Comparison of ENCODE assay signal across 8 mouse cellular contexts in genomic region chr13:109903764-109904510, GRCm38 (mm10).
DNase-seq lines count a peak whose midpoint lies in the region; ATAC-seq and TF ChIP-seq lines count a peak whose summit lies in the region.

No protein-coding gene starts in this region.

- no peak overlapping the region for H3K27ac ChIP-seq in ES-E14 (ENCODE audit: insufficient read depth, low read depth, low read length, poor library complexity, severe bottlenecking)
- no peak overlapping the region for H3K27ac ChIP-seq in hindbrain, embryonic 11.5 days (ENCODE audit: low read depth, low read length)
- H3K27ac ChIP-seq in midbrain, embryonic 12.5 days (replicated peaks), result no peak overlapping the region

- H3K9ac ChIP-seq in ES-E14 (ENCODE audit: insufficient read depth, low read depth, low read length, poor library complexity, severe bottlenecking), result peak overlapping the region; percentile 77; the same call in 1 of the 2 replicates
- H3K9ac ChIP-seq in hindbrain, embryonic 11.5 days (ENCODE audit: low read depth, low read length), result 0 out of 2 replicates have a peak overlapping the region, but pooled peaks have one; percentile 84
- peak overlapping the region; percentile 77 for H3K9ac ChIP-seq in midbrain, embryonic 12.5 days (replicated peaks)

- H3K9me3 ChIP-seq in ES-E14 (ENCODE audit: control insufficient read depth, insufficient read depth, low read depth, low read length), result no peaks in the 10 kb centered on the region
- H3K9me3 ChIP-seq in hindbrain, embryonic 11.5 days (ENCODE audit: control insufficient read depth, low read length), result no peaks in the 10 kb centered on the region
- no peaks in the 10 kb centered on the region for H3K9me3 ChIP-seq in midbrain, embryonic 12.5 days

- 45% methylated on average over 14 of the region's 14 CpGs for WGBS in hindbrain, embryonic 11.5 days
- 43% methylated on average over 14 of the region's 14 CpGs for WGBS in midbrain, embryonic 12.5 days

- peak overlapping the region; percentile 94 for H3K4me2 ChIP-seq in hindbrain, embryonic 11.5 days (replicated peaks; ENCODE audit: low read depth, low read length)
- peak overlapping the region; percentile 96 for H3K4me2 ChIP-seq in midbrain, embryonic 12.5 days (replicated peaks)

- no peaks in the 10 kb centered on the region for H3K27me3 ChIP-seq in hindbrain, embryonic 11.5 days (ENCODE audit: control insufficient read depth, insufficient read depth, low read length)
- peaks cover 16% of the 10 kb centered on the region for H3K27me3 ChIP-seq in midbrain, embryonic 12.5 days

- in situ Hi-C loops in ES-E14 (cut with MboI; ENCODE audit: low sequenced_read_pairs in 2 of 2, unreplicated experiment in 2 of 2), result loop anchor here in 1 of 2 experiments (25.0 kb wide), 1 partner anchor 292 kb away; no protein-coding TSS in a partner anchor

- peak; percentile 7 for ATAC-seq in CD4-positive, CD25-positive, alpha-beta regulatory T cell, adult 4 months
- ATAC-seq in hindbrain, embryonic 11.5 days (ENCODE audit: low FRiP score), result no peak; the same call in 1 of the 2 replicates
- no peak for ATAC-seq in midbrain, embryonic 12.5 days (ENCODE audit: low FRiP score, low read depth)

- peak overlapping the region; percentile 82 for H3K4me3 ChIP-seq in ES-E14 (ENCODE audit: insufficient read depth in 1 of 2, low read depth in 1 of 2, low read length in 2 of 2, poor library complexity in 1 of 2, severe bottlenecking in 1 of 2)
- peak overlapping the region; percentile 79 for H3K4me3 ChIP-seq in hindbrain, embryonic 11.5 days (ENCODE audit: low read depth, low read length)
- H3K4me3 ChIP-seq in midbrain, embryonic 12.5 days, result peak overlapping the region; percentile 79

- DNase-seq in ES-E14 (ENCODE audit: low read depth, low spot score), result no peak
- DNase-seq in hindbrain, embryonic 11.5 days (ENCODE audit: low spot score), result no peak
- no peak for DNase-seq in ovary, postnatal 14 days (ENCODE audit: low spot score)
- no peak for DNase-seq in adrenal gland, adult (ENCODE audit: inconsistent age in 2 of 2, low spot score in 1 of 2)
- no peak for DNase-seq in kidney, postnatal 10 days
- no peak for DNase-seq in layer of hippocampus, postnatal 10 days (ENCODE audit: low spot score in 2 of 2)

- H3K36me3 ChIP-seq in ES-E14 (ENCODE audit: control insufficient read depth, insufficient read depth, low read length, poor library complexity, severe bottlenecking), result no peaks in the 10 kb centered on the region
- no peaks in the 10 kb centered on the region for H3K36me3 ChIP-seq in hindbrain, embryonic 11.5 days (ENCODE audit: control insufficient read depth, insufficient read depth, low read length)
- H3K36me3 ChIP-seq in midbrain, embryonic 12.5 days, result no peaks in the 10 kb centered on the region

- no peaks in the 10 kb centered on the region for H3K4me1 ChIP-seq in ES-E14 (ENCODE audit: control insufficient read depth in 2 of 2, insufficient read depth in 2 of 2, low read length in 2 of 2, poor library complexity in 1 of 2)
- H3K4me1 ChIP-seq in hindbrain, embryonic 11.5 days (replicated peaks; ENCODE audit: control insufficient read depth, insufficient read depth, low read length), result 0 out of 2 replicates have a peak, but pooled peaks cover 3% of the 10 kb centered on the region
- peaks cover 19% of the 10 kb centered on the region for H3K4me1 ChIP-seq in midbrain, embryonic 12.5 days

TF ChIP-seq in ES-E14, 5 proteins besides CTCF, POLR2A, EP300 and RAD21:
- TF ChIP-seq ZC3H11A (IDR thresholded peaks at IDR 0.05; ENCODE audit: borderline replicate concordance, low read depth, low read length), result no peak
- no peak for TF ChIP-seq MAFK (IDR thresholded peaks at IDR 0.05; ENCODE audit: insufficient read depth, low read depth, low read length)
- no peak for TF ChIP-seq CHD2 (IDR thresholded peaks at IDR 0.05; ENCODE audit: low read depth, low read length)
- TF ChIP-seq HCFC1 (IDR thresholded peaks at IDR 0.05; ENCODE audit: borderline replicate concordance, insufficient read depth, low read length), result no peak
- no peak for TF ChIP-seq ZNF384 (IDR thresholded peaks at IDR 0.05; ENCODE audit: low read depth, low read length)
